Mouse (Mus musculus) midbrain, postnatal 0 days (tissue): Measurements from ENCODE around the gene Mrpl1. TPM values are rescaled to one million over a fixed set of nuclear protein-coding genes. Genes with fewer than 3 reads are reported as not detected.

Experiments used
- ATAC-seq: fragments of 200-750 bp; cut with Nextera tagmentation; 2 replicates; pipeline ENCODE4 v1.8.0; 2017; ENCODE audit warnings: moderate number of reproducible peaks, mild to moderate bottlenecking, moderate TSS enrichment, moderate library complexity; ENCODE audit not compliant: low FRiP score
- DNase-seq: peaks from one replicate; pipeline ENCODE4 v3.0.0-alpha.2; 2015; ENCODE audit warnings: low spot score
- H3K27ac ChIP-seq: fragments of 300-500 bp; sonication (generic); 2 replicates; pipeline ENCODE4 v1.5.1; 2014; ENCODE audit warnings: low read depth, mild to moderate bottlenecking, low read length, mixed read lengths
- H3K27me3 ChIP-seq: fragments of 300-500 bp; sonication (generic); 2 replicates; pipeline ENCODE4 v1.6.1; 2014; ENCODE audit warnings: low read length, control low read depth, mixed read lengths; ENCODE audit not compliant: insufficient read depth
- H3K36me3 ChIP-seq: fragments of 300-500 bp; sonication (generic); 2 replicates; pipeline ENCODE4 v1.6.1; 2014; ENCODE audit warnings: low read length, control low read depth, mixed read lengths; ENCODE audit not compliant: insufficient read depth
- H3K4me1 ChIP-seq: fragments of 300-500 bp; sonication (generic); 2 replicates; pipeline ENCODE4 v1.6.1; 2014; ENCODE audit warnings: mild to moderate bottlenecking, control low read depth, antibody characterized with exemption, low read length, mixed read lengths; ENCODE audit not compliant: insufficient read depth
- H3K4me2 ChIP-seq: fragments of 300-500 bp; sonication (generic); 2 replicates; pipeline ENCODE4 v1.6.1; 2014; ENCODE audit warnings: low read depth, mild to moderate bottlenecking, low read length, mixed read lengths; ENCODE audit not compliant: poor library complexity, severe bottlenecking
- H3K4me3 ChIP-seq: fragments of 300-500 bp; sonication (generic); 2 replicates; pipeline ENCODE4 v1.5.1; 2014; ENCODE audit warnings: low read depth, mild to moderate bottlenecking, low read length, moderate library complexity
- H3K9ac ChIP-seq: fragments of 300-500 bp; sonication (generic); replicated peaks from 2 replicates; pipeline ENCODE4 v1.6.1; 2014; ENCODE audit warnings: mild to moderate bottlenecking, low read length, moderate library complexity, mixed read lengths; ENCODE audit not compliant: poor library complexity, severe bottlenecking
- H3K9me3 ChIP-seq: fragments of 300-500 bp; sonication (generic); 2 replicates; pipeline ENCODE4 v1.6.1; 2016; ENCODE audit warnings: low read length, control low read depth
- CTCF ChIP-seq: IDR thresholded peaks from 2 replicates; pipeline ENCODE4 v1.5.1; 2016; ENCODE audit warnings: antibody characterized with exemption, mild to moderate bottlenecking
- WGBS: fragments of 180-500 bp; shearing (Covaris S2); extraction: QIAGEN DNeasy Blood & Tissue Kit; methylation state at CpG from one replicate; pipeline ENCODE4 v1.1.7; 2014; 5-methylcytosine and 5-hydroxymethylcytosine counted together
- polyA plus RNA-seq: library from polyadenylated mRNA; unstranded; fragments of >200 nt; fragmentation: Nextera tagmentation; extraction: Ambion mirVana; gene quantifications from 2 replicates; pipeline ENCODE4 v1.2.1, GENCODE M21; 2015
- total RNA-seq: library from RNA; depleted of rRNA; stranded (reverse); fragments of >200 nt; gene quantifications from 2 replicates; pipeline ENCODE4 v1.2.3, GENCODE M21; 2014; rRNA removed

Gene Mrpl1
- total RNA-seq: 14.6 and 21.9 TPM in 2 replicates
- 11.4 and 11.5 TPM in 2 replicates for polyA plus RNA-seq

DNA sequence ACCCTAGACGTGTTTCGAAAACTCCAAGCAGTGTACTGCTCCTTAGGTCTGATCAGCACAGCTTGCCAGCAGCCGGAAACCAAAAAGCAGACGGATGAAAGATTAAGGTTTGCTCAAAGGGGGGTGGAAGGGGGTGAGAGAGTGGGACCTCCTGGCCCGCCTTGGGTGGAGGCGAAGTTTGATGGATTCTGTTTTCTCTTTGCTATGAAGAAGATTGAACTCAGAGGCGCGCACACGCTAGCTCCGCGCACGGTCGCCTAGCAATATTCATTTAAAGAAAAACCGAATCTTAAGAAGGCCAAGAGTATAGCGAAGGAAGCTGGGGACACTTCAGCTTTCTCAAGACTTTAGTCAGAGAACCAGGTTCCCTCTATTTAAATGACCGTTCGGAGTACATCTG is at the start of gene Mrpl1:
Gene Mrpl1, plus strand, starts transcription at position 35 of the 400 bp plus-strand sequence.
- ATAC-seq: peak; percentile 69
- H3K27ac ChIP-seq: peak within 1 kb of the TSS; percentile 65
- H3K27me3 ChIP-seq: no peaks in the 10 kb centered on the region
- no peaks in the 10 kb centered on the region for H3K9me3 ChIP-seq
- H3K4me2 ChIP-seq: peak within 1 kb of the TSS; percentile 68
- peaks cover 3% of the 10 kb centered on the region; the same call in 1 of the 2 replicates for H3K4me1 ChIP-seq
- WGBS: 1% methylated on average over 17 of the region's 17 CpGs
- no peak for TF ChIP-seq CTCF
- no peak for DNase-seq
- H3K9ac ChIP-seq: peak within 1 kb of the TSS; percentile 71
- H3K36me3 ChIP-seq: 0 out of 2 replicates have a peak, but pooled peaks cover 4% of the 10 kb centered on the region
- H3K4me3 ChIP-seq: peak within 1 kb of the TSS; percentile 80

DNA sequence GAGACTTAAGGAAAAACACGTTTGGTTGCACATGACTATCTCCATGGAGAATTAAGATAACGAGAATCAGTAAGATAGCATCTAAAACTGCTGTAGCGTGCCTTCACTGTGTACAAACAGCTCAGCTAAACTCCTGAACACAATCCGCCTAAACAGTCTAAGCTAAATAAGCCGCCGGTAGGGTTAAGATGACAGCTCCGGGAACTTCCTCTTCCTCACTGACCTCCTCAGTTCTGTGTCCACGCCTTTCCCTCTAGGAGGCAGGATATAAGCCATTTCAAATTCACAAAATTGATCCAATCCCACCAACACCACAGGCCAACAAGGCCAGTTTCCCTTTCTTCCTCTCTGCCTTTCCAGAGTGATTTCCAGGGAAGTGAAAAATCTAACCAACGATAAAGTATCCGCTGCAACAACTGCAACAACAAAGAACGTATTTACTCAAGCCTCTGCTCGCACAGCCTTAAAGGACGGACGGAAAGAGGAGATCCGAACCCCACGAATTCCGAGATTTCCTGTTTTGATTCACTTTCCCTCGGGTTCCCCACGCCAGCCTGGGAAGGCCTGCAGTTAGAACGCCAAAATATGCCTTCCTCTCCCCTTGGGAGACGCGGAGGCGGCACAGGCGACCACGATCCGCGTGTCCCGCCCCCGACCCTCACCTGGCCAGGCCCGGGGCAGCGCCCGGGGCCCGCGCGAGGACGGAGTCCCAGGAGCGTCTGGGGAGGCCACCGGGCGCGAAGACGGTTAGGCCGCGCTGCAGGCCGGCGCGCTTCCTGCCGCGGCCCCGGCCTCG is 48.6 kb upstream of the Mrpl1 start:
- Histone ChIP-seq H3K9me3 (no peaks in the 10 kb centered on the region), H3K27me3 (no peaks in the 10 kb centered on the region), H3K9ac (peak overlapping the region; percentile 99), H3K4me1 (peaks cover 4% of the 10 kb centered on the region; the same call in 1 of the 2 replicates), H3K4me3 (peak overlapping the region; percentile 98), H3K36me3 (no peaks in the 10 kb centered on the region), H3K27ac (peak overlapping the region; percentile 96), H3K4me2 (peak overlapping the region; percentile 77)
- TF ChIP-seq CTCF: peak; percentile 43
- under 1% methylated on average over 49 of the region's 50 CpGs for WGBS
- peak; percentile 27 for DNase-seq
- ATAC-seq: peak; percentile 1; the same call in 1 of the 2 replicates

DNA sequence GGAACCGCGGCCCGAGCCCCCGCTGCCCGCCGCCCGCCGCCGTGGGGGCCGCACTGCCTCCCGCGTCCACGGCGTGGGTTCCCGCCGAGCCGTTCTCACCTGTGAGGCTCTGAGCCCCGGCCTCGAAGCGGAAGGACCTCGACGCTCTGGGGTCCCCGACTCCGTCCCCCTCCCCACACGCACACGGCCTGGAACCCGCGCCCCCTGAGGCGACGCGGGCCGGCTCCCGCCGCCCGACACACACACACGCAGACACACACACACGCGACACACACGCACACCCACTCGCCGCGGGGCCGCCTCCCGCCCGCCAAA is 48.1 kb upstream of the Mrpl1 start:
- DNase-seq (no peak), ATAC-seq (peak; percentile 55)
- H3K36me3 ChIP-seq: no peaks in the 10 kb centered on the region
- peaks cover 4% of the 10 kb centered on the region; the same call in 1 of the 2 replicates for H3K4me1 ChIP-seq
- H3K27me3 ChIP-seq: no peaks in the 10 kb centered on the region
- 0% methylated on average over 37 of the region's 45 CpGs for WGBS
- H3K9ac ChIP-seq: peak overlapping the region; percentile 99
- no peak for TF ChIP-seq CTCF
- peak overlapping the region; percentile 96 for H3K27ac ChIP-seq
- H3K4me2 ChIP-seq: peak overlapping the region; percentile 77
- H3K9me3 ChIP-seq: no peaks in the 10 kb centered on the region
- H3K4me3 ChIP-seq: peak overlapping the region; percentile 98

DNA sequence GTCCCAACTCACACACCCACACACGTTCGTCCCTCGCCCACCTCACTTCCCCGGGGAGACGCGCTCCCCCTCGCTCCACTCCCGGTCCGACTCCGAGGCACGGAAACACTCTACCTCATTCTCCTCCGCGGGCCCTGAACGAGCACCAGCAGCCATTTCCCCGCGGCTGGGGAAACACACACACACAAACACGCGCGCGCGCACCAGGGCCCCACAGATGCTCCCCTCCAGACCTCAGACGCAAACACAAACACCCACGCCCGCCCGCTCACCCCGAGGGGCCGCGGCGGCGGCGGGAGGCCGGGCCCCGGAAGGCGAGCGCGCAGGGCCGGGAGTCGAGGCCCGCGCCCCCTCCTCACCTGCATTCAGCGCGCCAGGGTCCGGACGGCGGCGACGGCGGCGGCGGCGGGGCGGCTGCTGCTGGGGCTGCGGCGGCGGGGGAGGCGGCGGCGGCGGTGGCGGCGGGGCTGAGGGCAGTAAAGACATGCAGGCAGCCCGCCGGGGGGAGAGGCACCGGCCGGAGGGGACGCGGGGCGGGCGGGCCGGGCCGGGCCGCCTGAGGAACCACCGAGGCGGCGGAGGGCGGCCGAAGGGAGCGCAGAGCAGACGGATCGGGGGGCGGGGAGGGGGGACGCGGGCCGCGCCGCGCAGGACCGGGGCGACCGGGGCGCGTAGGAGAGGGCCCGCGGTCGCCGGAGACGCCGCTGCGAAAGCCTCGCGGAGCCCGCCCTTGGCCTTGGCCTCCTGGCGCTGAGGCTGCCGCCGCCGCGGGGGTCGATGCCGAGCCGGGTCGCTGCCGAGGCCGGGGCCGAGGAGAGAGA is 47.5 kb upstream of the Mrpl1 start:
- H3K9ac ChIP-seq: peak overlapping the region; percentile 99
- no peaks in the 10 kb centered on the region for H3K9me3 ChIP-seq
- peak overlapping the region; percentile 96 for H3K27ac ChIP-seq
- under 1% methylated on average over 75 of the region's 114 CpGs for WGBS
- no peaks in the 10 kb centered on the region for H3K27me3 ChIP-seq
- H3K36me3 ChIP-seq: no peaks in the 10 kb centered on the region
- DNase-seq (peak; percentile 56), ATAC-seq (peak; percentile 70)
- no peak for TF ChIP-seq CTCF
- peak overlapping the region; percentile 98 for H3K4me3 ChIP-seq
- peaks cover 4% of the 10 kb centered on the region; the same call in 1 of the 2 replicates for H3K4me1 ChIP-seq
- H3K4me2 ChIP-seq: peak overlapping the region; percentile 77

DNA sequence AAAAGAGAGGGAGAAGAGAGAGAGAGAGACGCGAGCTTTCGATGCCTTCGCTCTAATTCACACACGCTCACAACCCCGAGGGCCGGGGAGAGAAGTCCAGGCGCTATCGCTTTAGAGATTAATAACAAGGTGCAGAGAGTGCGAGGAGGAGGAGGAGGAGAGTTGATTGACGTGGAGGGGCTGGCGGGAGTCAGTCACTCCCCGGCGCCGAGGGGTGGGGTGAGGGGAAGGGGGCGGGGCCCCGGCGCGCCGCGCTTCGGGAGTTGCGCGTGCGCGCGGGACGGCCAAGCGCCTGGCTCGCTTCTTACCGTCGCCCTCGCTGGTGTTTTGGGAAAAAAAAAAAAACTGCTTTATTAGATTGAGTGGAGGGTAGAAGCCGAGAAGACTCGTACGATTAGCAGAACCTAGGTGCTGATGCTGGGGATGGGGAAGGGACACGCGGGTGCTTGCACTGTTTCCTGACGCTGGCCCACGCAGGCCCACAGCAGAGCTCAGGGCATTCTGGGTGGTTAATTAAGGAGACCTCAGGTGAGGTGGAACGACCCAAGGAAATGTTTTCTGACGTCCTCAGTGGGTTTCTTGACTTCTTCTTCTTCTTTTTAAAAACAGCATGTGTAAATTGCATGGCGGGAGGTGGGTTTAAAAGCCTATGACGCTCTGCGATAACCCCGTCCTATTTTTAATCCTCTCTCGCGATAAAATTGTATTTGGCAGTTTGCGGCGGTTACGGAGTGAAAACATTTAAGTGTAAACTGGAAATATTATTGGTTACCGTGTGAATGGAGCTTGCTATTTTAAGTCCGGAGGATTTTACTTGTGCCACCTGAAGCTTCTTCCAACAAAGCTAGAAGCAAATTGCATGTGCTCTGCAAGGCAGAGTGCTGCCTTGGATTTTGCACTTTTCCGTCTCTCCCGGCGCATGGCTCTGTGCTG is 46.6 kb upstream of the Mrpl1 start:
- Histone ChIP-seq H3K4me3 (peak overlapping the region; percentile 98), H3K27ac (peak overlapping the region; percentile 96), H3K36me3 (no peaks in the 10 kb centered on the region), H3K9ac (peak overlapping the region; percentile 99), H3K4me1 (peaks cover 4% of the 10 kb centered on the region; the same call in 1 of the 2 replicates), H3K4me2 (peak overlapping the region; percentile 77), H3K9me3 (no peaks in the 10 kb centered on the region), H3K27me3 (no peaks in the 10 kb centered on the region)
- WGBS: under 1% methylated on average over 56 of the region's 56 CpGs
- DNase-seq (peak; percentile 93), ATAC-seq (peak; percentile 90)
- no peak for TF ChIP-seq CTCF
